Mouse (Mus musculus) forebrain, postnatal 0 days (tissue): ENCODE data around the gene Src. TPM values are rescaled to one million over a fixed set of nuclear protein-coding genes. Genes with fewer than 3 reads are reported as not detected.

ENCODE experiments used
- ATAC-seq: fragments of 200-750 bp; cut with Nextera tagmentation; 2 replicates; pipeline ENCODE4 v1.8.0; 2017; ENCODE audit warnings: mild to moderate bottlenecking, moderate library complexity
- DNase-seq: peaks from one replicate; pipeline ENCODE4 v3.0.0-alpha.2; 2015
- H3K27ac ChIP-seq: fragments of 300-500 bp; sonication (generic); 2 replicates; pipeline ENCODE4 v1.5.1; 2014; ENCODE audit warnings: low read depth, mild to moderate bottlenecking, antibody characterized with exemption, low read length, moderate library complexity, mixed read lengths
- H3K27me3 ChIP-seq: fragments of 300-500 bp; sonication (generic); 2 replicates; pipeline ENCODE4 v1.6.1; 2014; ENCODE audit warnings: mild to moderate bottlenecking, low read length, mixed read lengths; ENCODE audit not compliant: insufficient read depth
- H3K36me3 ChIP-seq: fragments of 300-500 bp; sonication (generic); 2 replicates; pipeline ENCODE4 v1.6.1; 2014; ENCODE audit warnings: mild to moderate bottlenecking, moderate library complexity; ENCODE audit not compliant: insufficient read depth
- H3K4me1 ChIP-seq: fragments of 300-500 bp; sonication (generic); 2 replicates; pipeline ENCODE4 v1.6.1; 2014; ENCODE audit warnings: antibody characterized with exemption; ENCODE audit not compliant: insufficient read depth
- H3K4me2 ChIP-seq: fragments of 300-500 bp; sonication (generic); 2 replicates; pipeline ENCODE4 v1.6.1; 2014; ENCODE audit warnings: low read depth, mild to moderate bottlenecking, moderate library complexity
- H3K4me3 ChIP-seq: fragments of 300-500 bp; sonication (generic); 2 replicates; pipeline ENCODE4 v1.5.1; 2014; ENCODE audit warnings: low read depth, low read length, mixed read lengths
- H3K9ac ChIP-seq: fragments of 300-500 bp; sonication (generic); 2 replicates; pipeline ENCODE4 v1.6.1; 2014; ENCODE audit warnings: mild to moderate bottlenecking
- H3K9me3 ChIP-seq: fragments of 300-500 bp; sonication (generic); 2 replicates; pipeline ENCODE4 v1.6.1; 2016; ENCODE audit warnings: low read length
- CTCF ChIP-seq: sonication (generic); IDR thresholded peaks from 2 replicates; pipeline ENCODE4 v1.5.1; 2016; ENCODE audit warnings: antibody characterized with exemption, control low read depth, low read depth
- WGBS: fragments of 180-500 bp; shearing (Covaris S2); extraction: QIAGEN DNeasy Blood & Tissue Kit; methylation state at CpG from one replicate; pipeline ENCODE4 v1.1.7; 2014; 5-methylcytosine and 5-hydroxymethylcytosine counted together
- polyA plus RNA-seq: library from polyadenylated mRNA; unstranded; fragments of >200 nt; fragmentation: Nextera tagmentation; extraction: Ambion mirVana; gene quantifications from 2 replicates; pipeline ENCODE4 v1.2.1, GENCODE M21; 2015
- total RNA-seq: library from RNA; depleted of rRNA; stranded (reverse); fragments of >200 nt; gene quantifications from 2 replicates; pipeline ENCODE4 v1.2.3, GENCODE M21; 2014

Gene Src
- total and polyA plus RNA-seq, 2 experiments from 2014 or later, result 29.1 to 124 TPM

GRCm38 (mm10) chr2:157417229-157417628, 1.0 kb upstream of the Src start:
- H3K27ac ChIP-seq, result no peak overlapping the region
- H3K4me1 ChIP-seq, result no peaks in the 10 kb centered on the region; the same call in 1 of the 2 replicates
- WGBS, result 66% methylated on average over 6 of the region's 6 CpGs
- peak; percentile 56 for ATAC-seq
- no peak for TF ChIP-seq CTCF
- H3K4me3 ChIP-seq, result no peak overlapping the region
- H3K9ac ChIP-seq, result no peak overlapping the region
- no peaks in the 10 kb centered on the region for H3K27me3 ChIP-seq
- no peak overlapping the region for H3K4me2 ChIP-seq
- H3K9me3 ChIP-seq, result no peaks in the 10 kb centered on the region
- no peak for DNase-seq
- H3K36me3 ChIP-seq, result no peaks in the 10 kb centered on the region

DNA sequence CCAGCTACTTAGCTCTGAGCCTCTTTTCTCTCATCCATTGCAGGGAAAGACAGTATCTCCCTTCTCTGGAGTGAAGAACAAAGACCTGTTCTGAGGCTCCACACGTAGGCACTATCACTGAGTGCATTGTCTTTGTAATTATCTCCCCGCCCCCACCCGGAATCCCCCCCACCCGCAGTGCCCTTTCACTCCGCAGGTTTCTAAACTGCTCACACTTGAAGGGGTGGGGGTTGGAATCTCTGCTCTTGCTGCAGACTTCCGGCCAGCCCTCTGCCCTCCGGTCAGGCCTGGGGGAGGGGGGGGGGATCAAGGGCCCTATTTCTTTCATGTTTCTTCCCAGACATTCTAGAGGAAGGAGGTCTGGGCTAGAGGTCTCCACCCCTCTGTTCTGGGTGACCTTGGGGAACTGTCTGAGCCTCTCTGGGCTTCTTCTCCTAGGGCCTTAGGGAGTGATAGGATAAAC, 396 bp downstream of the Src start:
- H3K27ac ChIP-seq, result peak overlapping the region; percentile 75
- no peak overlapping the region for H3K4me3 ChIP-seq
- peaks cover 10% of the 10 kb centered on the region for H3K4me1 ChIP-seq
- WGBS, result 9% methylated on average over 7 of the region's 7 CpGs
- no peak for TF ChIP-seq CTCF
- no peaks in the 10 kb centered on the region for H3K36me3 ChIP-seq
- no peaks in the 10 kb centered on the region for H3K9me3 ChIP-seq
- peak; percentile 87 for ATAC-seq
- H3K4me2 ChIP-seq, result no peak overlapping the region
- no peaks in the 10 kb centered on the region for H3K27me3 ChIP-seq
- DNase-seq, result no peak
- peak overlapping the region; percentile 33 for H3K9ac ChIP-seq

DNA sequence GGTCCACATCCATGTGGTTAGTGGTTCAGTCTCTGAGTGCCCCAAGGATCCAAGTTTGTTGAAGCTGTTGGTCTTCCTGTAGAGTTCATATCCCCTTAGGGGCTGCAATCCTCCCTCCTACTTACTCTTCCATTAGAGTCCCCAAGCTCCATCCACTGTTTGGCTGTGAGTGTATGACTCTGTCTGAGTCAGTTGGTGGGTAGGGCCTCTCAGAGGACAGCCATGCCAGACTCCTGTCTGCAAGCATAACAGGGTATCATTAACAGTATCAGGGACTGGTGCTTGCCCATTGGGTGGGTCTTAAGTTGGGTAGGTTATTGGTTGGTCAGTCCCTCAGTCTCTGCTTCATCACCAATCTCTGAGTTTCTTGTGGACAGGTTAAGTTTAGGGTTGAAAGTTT, 1.3 kb downstream of the Src start:
- H3K9me3 ChIP-seq, result no peaks in the 10 kb centered on the region
- H3K9ac ChIP-seq, result no peak overlapping the region
- DNase-seq, result no peak

GRCm38 (mm10) chr2:157420404-157420803, 2.2 kb downstream of the Src start:
- 85% methylated on average over 4 of the region's 4 CpGs for WGBS
- Histone ChIP-seq H3K27ac (no peak overlapping the region), H3K4me3 (no peak overlapping the region), H3K9me3 (no peaks in the 10 kb centered on the region), H3K36me3 (no peaks in the 10 kb centered on the region), H3K27me3 (no peaks in the 10 kb centered on the region), H3K4me2 (no peak overlapping the region), H3K4me1 (peaks cover 14% of the 10 kb centered on the region), H3K9ac (no peak overlapping the region)
- no peak for ATAC-seq
- TF ChIP-seq CTCF, result no peak
- no peak for DNase-seq

More for the DNA sequence above, 1.3 kb downstream of the Src start:
- Histone ChIP-seq H3K36me3 (no peaks in the 10 kb centered on the region), H3K4me2 (no peak overlapping the region), H3K4me1 (peaks cover 10% of the 10 kb centered on the region), H3K4me3 (no peak overlapping the region), H3K27ac (no peak overlapping the region), H3K27me3 (no peaks in the 10 kb centered on the region)
- no peak for TF ChIP-seq CTCF
- ATAC-seq, result no peak

DNA sequence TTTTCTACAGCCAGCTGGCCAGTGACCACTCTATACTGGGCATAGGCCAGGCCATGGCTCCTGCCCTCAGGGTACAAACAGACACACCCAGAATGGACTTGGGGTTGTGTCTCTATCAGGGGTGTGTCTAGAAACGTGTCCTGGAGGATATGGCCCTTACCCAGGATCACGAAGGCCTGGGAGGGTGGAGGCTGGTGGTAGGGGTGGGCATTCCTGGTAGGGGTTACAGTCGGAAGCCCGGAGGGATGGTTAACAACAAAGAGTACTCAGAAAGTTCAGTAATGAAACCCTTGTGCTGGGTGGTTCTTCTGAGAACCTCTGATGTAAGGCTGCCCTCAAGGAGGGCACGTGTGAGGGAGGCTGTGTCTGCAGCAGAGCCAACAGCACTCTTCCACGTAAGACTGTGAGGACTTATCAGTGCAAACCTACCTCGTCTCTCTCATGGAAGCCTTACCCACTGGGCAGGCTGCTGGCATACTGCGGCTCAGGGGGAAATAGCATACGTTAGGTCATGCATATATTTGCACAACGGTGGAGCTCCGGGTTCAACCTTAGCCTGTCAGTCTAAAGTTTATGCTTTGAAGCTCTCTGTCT, 3.9 kb downstream of the Src start:
- DNase-seq (no peak), ATAC-seq (no peak)
- peaks cover 17% of the 10 kb centered on the region for H3K4me1 ChIP-seq
- no peaks in the 10 kb centered on the region for H3K9me3 ChIP-seq
- no peak for TF ChIP-seq CTCF
- no peak overlapping the region for H3K27ac ChIP-seq
- H3K9ac ChIP-seq, result no peak overlapping the region
- H3K4me3 ChIP-seq, result no peak overlapping the region
- no peaks in the 10 kb centered on the region for H3K27me3 ChIP-seq
- H3K36me3 ChIP-seq, result no peaks in the 10 kb centered on the region
- WGBS, result 81% methylated on average over 11 of the region's 11 CpGs
- no peak overlapping the region for H3K4me2 ChIP-seq

DNA sequence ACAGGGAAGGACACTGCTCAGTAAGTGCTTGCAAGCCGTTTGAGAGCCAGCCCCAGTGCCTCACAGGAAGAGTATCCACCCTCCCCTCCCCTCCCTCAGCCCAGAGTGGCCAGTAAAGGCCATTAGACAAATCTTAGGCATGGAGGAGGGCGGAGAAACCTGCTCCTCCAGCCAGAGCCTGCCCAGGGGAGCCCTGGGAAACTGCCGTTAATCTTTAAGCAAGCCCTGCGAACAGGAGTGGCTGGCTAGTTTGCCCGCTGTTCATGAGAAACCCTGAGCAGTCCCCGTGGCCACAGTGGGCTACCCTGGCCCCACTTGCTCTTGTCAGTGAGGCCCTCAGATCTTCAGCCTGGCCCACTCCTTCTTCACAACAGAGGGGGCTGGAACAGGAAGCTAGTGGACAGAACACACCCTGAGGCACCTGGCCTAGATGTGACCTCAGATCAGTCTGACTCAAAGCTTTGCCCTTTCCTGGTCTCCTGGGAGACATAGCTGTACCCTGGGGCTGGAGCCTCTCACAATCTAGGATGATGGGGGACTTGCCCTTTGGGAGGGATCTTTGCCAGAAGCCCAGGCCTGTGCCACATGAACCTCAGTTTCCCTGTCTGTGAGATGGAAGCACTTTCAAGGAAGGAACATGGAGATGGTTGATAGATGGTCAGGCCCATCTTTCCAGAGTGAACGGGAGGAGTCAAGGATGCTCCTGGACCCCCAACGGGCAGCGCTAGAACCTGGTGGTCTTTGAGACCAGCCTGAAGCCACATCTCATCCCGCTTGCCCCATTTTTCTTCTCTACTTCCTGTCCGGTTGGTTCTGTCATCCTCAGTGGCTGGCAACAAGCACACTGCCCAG, 4.8 kb downstream of the Src start:
- TF ChIP-seq CTCF, result no peak
- Histone ChIP-seq H3K27ac (peak overlapping the region; percentile 94), H3K4me2 (peak overlapping the region; percentile 90), H3K9ac (peak overlapping the region; percentile 98), H3K4me3 (peak overlapping the region; percentile 94), H3K36me3 (0 out of 2 replicates have a peak, but pooled peaks cover 3% of the 10 kb centered on the region), H3K9me3 (no peaks in the 10 kb centered on the region), H3K4me1 (peaks cover 17% of the 10 kb centered on the region), H3K27me3 (no peaks in the 10 kb centered on the region)
- DNase-seq (no peak), ATAC-seq (no peak)
- WGBS, result 55% methylated on average over 11 of the region's 11 CpGs

- Histone ChIP-seq H3K27me3 (no peaks in the 10 kb centered on the region), H3K27ac (peak overlapping the region; percentile 94), H3K36me3 (0 out of 2 replicates have a peak, but pooled peaks cover 3% of the 10 kb centered on the region), H3K4me3 (peak overlapping the region; percentile 94), H3K9ac (peak overlapping the region; percentile 98), H3K9me3 (no peaks in the 10 kb centered on the region), H3K4me1 (peaks cover 17% of the 10 kb centered on the region), H3K4me2 (peak overlapping the region; percentile 90)
- peak; percentile 46 for DNase-seq
- ATAC-seq, result peak; percentile 14; the same call in 1 of the 2 replicates
- WGBS, result 6% methylated on average over 20 of the region's 21 CpGs
- TF ChIP-seq CTCF, result no peak
Measured at GRCm38 (mm10) chr2:157423706-157424125, 5.5 kb downstream of the Src start.
